Mouse (Mus musculus) testis, postnatal 14 days (tissue): Measurements from ENCODE around the gene Rdh7.
"Not testable (repeated sequence)": the region's sequence is repeated elsewhere in the genome, so short reads cannot be mapped to it uniquely, and the experiment has no call there.

Experiments used
- DNase-seq: peaks from one replicate; pipeline ENCODE4 v3.0.0; 2021; ENCODE audit warnings: low spot score

Gene Rdh7

DNA sequence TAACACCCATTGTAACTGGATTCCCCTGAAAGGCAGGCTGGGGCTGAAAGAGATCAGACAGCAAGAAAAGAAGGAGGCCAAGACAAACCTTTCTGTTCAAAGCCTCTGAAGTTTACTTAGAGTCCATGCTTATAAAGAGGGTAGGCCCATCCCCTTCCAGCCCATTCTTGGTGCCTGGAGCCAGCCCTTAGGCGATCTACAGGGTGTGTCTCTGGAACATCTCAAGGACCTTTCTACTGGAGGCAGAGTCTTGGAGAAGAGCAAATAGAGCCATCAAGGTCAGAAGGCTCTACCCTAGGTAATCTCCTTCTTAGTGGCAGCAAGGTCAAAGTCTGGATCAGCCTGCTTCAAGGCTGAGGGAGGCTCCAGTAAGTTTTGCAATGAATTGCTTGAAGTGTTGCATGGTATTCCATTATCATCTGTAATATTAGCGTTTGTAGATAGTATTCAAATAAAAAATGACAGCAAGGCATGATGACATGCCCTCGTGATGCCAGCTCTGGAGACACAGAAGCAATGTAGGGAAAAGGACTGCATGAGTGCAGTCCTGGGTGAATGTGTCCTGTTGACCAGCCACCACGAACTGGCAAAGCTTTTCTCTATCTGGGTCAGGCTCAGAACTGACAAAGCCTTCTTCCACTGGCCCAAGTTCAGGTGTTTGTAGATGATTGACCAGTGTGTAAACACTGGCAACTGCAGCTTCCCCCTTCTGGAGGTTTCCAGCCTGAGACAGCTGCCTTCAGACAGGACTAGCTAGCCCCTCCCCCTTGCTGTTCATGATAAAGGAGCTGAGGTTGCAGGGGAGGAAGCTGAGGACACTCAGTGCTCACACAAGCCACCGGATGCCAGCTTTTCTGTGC is 4.8 kb upstream of the Rdh7 start:
- not testable (repeated sequence) for DNase-seq

DNA sequence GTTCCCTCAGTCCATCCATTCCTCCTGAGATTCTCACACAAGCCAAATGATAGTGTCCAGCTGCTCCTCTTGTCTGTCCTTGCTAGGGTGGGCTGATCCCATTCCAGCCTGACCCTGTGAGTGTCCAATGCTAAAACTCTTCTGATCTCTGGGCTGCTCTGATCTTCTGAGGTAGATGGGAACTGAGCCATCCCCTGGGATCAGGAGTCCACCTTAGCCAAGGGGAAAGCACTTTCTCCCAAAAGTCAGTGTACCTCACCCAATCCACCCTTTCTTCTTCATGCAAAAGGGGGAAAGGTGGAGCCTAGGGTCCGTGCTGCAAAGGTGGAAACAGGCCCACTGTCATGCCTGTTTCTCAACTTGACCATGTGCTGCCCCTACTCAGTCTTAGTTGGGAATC is 2.9 kb upstream of the Rdh7 start:
- no peak for DNase-seq

DNA sequence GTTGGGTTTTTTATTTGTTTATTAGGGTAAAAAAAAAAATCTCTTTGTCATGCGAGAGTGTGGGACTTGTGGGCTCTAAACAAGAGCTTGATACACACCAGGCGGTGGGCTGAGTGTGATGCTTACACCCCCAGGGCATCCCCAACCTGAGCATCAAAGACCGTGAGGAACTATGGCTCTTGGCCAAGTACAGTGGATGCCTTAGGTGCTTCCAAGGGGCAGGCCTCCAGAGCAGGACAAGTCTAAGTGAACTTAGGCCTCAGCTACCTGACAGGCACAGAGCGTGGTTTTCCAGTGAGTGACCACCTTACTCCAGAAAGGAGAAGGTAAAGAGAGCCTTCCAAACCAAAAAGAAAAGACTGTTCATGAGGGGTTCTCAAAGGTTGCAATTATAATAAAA is 1.6 kb downstream of the Rdh7 start:
- DNase-seq = no peak

DNA sequence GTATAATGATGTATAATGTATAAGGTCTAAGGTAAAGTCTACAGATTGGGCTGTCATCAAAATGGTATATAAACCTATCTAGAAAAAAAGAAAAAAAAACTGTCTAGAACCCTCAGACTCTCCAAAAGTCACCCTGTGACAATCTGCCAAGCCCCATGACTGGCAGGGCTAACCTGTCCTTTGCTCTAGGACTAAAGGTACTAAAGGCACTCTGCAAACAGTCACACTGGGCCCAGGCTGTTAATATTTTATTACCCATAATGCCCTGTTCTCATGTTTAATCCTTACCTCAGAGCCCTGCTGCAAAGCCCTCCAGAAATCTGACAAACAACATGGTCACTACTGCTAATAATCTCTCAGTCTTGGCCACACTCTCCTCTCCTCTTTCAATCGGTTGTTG is 2.1 kb downstream of the Rdh7 start:
- no peak for DNase-seq

DNA sequence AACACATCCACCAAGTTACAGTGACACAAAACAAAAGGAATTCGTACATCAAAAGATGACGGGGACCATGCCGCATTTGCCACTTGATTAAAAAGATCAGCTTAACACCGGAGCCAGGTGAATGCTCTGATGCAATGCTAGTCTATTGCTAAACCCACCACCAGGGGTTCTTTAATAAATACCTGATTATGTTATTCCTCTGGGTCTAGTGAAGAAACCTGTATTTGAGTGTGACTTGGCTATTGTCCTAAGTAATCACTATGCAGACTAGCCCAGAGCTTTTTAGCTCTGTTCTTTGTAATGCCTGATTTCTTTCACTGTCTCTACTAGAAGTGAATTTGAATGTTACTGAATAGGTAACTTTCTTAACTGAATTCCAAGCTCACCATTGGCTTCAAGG is 7.6 kb downstream of the Rdh7 start:
- no peak for DNase-seq

DNA sequence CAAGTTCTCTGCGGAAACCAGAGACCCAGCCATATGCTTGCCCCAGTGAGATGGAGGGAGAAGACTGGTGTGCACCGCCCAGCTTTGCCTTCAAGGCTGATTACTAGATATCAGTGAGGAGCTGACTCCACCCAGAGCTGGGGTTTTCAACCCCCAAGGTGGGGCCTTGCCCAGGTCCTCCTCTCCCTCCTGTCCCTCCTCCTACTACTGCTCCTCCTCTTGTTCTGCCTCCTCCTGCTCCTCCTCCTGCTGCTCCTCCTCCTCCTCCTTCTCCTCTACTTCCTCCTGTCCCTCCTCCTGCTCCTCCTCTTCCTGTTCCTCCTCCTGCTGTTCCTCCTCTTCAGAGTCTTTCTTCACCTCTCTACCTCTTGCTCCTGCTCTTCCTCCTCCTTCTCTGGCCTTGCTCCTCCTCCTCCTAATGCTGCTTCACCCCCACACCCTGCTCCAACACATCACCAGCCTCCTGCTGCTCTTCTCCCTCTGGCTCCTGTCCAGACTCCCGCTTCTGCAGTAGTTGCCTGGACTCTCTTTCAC is 9.4 kb downstream of the Rdh7 start:
- DNase-seq = no peak

DNA sequence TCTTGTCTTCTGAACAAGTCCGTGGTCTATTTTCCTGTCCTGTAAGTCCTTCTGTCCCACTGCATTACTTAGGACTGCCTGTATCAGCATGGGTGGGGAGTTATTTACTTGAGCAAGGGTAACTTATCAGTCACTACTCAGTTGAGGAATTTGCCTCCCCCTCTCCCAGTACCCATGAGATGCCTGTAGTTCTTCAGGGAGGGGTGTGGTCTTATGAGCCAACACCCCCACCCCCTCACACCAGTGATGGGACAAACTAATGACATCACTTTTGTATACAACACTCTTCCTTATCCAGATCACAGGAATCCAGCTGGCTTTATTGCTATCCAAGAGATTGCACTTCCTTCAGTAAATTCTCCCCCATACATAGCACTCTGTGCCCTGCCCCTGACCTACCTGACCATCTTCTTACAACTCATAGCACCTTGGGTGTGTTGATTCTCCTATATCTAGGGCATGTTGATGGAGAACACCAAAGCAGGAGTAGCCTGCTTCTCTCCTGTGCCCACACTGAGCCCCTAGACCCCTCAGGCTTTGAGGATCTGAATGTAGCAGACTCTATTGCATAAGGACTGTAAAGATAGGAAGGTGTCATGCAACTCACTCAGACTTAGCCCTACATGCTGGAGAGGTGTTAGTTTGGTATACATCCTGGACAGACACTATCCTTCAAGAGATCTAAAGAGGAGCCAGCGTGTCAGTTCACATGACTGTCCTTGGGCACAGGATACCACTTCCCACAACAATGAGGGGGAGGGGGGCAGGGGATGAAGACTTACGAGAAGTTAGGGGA is 10.2 kb downstream of the Rdh7 start:
- no peak for DNase-seq

DNA sequence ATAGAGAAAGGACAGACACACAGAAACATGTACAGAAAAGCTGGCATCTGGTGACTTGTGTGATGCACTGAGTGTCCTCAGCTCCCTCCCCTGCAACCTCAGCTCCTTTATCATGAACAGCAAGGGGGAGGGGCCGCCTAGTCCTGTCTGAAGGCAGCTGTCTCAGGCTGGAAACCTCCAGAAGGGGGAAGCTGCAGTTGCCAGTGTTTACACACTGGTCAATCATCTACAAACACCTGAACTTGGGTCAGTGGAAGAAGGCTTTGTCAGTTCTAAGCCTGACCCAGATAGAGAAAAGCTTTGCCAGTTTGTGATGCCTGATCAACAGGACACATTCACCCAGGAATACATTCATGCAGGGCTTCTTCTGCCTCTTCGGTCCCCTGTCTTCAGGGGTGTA is 10.9 kb downstream of the Rdh7 start:
- no peak for DNase-seq

DNA sequence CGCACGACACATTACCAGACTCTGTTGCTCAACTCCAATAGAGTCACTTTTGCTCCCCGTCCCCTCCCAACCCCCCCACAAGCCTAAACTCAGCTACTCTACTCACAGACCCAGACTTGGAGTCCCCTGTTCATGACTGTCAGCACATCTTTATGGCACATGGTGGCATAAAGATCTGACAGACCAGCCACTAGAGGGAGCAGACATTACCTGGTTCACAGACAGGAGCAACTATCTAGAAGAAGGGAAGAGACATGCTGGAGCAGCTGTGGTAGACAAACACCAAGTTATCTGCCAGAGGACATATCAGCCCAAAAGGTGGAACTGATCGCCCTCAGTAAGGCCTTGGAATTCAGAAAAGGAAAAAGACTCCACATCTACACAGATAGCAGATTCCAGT is 16.1 kb downstream of the Rdh7 start:
- DNase-seq = no peak

DNA sequence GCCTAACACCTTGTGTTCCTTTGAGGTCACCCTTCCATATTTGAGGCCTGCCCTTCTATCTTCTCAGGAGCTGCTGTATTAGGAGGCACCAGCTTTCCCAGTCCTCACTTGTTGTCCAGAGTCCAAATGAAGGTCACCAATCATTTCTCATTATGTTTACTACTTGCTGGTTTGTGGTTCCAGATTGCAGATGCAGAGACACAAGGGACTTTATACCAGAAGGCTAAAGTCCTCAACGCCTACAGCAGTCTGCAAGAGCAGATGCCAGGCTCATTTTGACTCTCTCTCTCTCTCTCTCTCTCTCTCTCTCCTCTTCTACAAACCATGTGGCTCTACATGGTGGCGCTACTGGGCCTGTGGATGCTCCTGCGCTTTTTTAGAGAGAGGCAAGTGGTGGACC is 22.4 kb downstream of the Rdh7 start, which contains the start of gene Rdh16f2:
TSS of gene Rdh16f2 (plus strand) at position 243 of the 400 bp plus-strand sequence.
- DNase-seq = no peak

DNA sequence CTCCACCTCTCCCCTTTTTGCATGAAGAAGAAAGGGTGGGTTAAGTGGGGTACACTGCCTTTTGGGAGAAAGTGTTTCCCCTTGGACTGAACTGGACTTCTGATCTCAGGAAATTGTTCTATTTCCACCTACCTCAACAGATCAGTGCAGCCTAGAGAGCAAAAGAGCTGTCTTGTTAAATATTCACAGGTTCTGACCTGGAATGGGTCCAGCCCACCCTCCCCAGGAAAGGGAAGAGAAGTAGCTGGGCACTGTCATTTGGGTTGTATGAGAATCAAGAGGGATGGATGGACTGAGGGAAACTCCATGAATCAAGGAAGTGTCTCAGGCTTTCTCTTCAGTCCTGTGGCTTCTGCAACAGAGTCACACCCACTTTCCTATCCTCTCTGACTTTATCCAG is 23.7 kb downstream of the Rdh7 start:
- no peak for DNase-seq

DNA sequence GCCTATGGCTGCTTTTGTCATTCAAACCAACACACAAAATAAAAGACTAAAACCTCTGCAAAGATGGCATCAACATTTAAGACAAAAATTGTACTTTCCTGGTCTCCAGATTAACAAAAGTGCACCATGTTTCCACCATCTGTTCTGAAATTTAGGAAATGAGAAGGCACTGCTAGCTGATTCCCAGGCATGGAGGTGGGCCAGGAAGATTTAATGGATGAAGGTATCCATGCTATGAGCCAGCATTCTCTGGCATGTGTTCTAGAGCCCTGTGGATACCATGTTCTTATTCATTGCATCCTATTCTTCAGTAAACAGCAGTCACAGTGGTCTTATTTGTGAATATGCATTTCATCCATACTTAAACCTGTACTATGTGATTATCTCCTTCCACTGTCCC is 32.2 kb downstream of the Rdh7 start:
- DNase-seq = no peak

DNA sequence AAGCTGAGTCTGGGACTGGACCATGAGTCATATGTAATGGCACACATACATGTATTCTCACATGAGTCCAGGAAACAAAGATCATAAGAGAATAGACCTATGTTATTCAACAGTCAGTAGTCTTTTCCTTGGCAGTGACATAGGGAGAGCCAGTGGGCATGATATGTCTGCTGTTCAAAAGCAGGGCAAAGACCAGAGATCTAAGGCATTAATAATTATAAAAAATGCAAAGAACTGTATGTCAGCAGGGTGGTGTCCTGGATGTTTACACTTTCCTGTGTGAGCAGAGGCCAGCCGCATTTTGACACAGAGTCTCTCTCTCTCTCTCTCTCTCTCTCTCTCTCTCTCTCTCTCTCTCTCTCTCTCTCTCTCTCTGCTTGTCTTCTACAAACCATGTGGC is 39.0 kb downstream of the Rdh7 start, which contains the start of gene Rdh19:
TSS of gene Rdh19 (plus strand) at position 301 of the 400 bp plus-strand sequence.
- no peak for DNase-seq

DNA sequence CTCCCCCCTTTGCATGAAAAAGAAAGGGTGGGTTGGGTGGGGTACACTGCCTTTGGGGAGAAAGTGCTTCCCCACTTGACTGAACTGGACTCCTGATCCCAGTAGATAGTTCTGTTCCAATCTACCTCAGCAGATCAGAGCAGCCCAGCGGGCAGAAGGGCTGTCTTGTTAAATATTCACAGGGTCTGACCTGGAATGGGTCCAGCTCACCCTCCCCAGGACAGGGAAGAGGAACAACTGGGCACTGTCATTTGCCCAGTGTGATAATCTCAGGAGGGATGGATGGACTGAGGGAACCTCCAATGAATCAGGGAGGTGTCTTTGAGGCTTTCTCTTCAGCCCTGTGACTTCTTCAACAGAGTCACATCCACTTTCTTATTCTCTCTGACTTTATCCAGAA is 40.5 kb downstream of the Rdh7 start:
- DNase-seq = no peak

DNA sequence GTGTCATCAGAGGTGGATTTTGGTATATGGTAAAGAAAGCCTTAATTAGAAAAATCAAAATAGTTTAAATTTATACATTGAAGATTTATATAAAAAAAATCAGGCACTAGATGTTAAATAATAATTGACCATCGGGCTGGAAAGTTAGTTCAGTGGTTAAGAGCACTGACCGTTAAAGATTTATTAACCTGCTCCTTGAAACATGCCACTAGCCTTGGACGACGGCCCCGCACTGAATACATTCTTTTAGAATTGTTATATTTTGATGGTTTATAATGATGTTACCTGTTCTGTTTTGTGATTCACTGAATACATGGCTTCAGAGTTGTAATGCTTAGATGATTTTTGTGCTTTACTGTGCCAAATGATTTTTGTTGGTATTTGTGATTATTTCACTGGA is 42.7 kb downstream of the Rdh7 start:
- not testable (repeated sequence) for DNase-seq

DNA sequence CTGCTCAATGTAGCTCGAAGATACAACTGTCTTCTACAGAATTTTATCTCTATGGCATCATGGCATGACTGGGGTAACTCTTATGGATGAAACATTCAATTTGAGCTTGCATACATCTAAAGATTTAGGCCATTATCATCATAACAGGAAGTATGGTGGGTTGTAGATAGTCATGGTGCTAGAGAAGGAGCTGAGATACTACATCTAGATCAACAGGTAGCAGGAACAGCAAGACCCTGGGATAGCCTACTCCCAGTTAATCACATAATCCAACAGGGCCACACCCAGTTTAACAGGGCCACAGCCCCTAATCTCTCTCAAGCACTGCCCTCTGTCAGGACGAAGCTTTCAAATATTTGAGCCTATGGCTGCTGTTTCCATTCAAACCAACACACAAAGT is 47.8 kb downstream of the Rdh7 start:
- no peak for DNase-seq

DNA sequence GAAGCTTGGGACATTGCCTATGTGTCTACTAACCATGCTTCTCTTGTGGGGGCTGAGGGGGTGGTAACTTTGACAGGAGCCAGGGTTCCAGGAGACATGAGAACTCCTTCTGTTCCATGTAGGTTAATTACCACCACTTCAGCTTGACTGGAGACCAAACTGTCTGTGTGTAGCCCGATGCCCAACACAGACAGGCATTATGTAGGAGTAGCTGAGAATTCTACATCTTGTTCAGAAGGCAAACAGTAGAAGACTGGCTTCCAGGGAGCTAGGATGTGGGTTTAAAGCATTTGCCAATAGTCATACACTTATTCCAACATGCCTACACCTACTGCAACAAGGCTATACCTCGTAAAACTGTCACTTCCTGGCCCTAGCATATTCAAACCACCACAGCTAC is 50.1 kb downstream of the Rdh7 start:
- no peak for DNase-seq

DNA sequence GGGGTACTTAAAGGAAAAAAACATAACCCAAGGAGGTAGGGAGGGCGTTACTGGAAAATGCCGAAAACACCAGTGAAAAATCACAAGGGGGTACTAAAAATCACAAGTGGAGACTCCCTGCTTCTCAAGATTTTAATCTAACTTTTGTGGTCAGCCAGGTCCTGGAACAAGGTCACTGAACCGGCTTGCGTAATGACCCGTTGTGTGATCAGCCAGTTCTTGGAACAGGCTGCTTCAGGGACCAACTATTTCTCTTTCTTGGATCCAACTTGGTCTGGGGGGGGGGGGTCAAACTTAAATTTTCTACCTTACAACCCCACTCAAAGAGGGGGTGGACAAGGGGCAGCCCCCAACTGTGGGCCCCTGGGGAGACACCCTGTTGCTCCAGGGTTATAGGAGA is 50.8 kb downstream of the Rdh7 start:
- DNase-seq = not testable (repeated sequence)

DNA sequence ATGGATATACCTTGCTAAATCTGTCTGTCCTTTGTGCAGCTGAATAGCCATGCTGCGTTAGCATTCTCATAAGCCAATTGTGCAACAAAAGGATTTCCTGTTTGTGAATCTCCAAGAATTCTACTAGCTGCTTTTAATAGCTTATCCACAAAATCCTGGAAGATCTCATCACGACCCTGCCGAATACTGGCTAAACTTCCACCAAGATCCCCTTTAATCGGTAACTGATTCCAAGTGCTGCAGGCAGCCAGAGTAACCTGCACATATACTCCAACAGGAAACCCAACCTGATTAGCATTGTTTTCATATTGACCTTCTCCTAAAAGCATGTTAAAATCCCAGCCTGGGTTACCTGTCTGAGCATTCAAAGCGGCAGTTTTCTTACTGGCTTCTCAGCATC is 53.3 kb downstream of the Rdh7 start:
- no peak for DNase-seq

DNA sequence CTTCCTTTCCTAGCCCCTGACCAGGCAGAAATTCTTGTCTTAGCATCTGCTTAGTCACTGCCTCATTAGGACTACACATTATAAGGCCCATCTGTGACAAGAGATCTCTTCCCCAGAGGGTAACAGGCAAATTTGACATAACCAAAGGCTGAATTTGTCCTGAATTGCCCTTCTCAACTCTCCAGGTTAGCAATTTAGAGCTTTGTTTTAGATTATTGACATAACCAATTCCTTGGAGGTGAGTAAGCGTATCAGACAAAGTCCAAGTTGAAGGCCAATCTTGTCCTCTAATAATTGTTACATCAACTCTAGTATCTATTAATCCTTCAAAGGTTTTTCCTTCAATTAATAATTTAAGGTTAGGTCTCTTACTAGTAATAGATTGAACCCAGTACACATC is 54.4 kb downstream of the Rdh7 start:
- not testable (repeated sequence) for DNase-seq
